Mouse (Mus musculus): ENCODE results near the gene Zfp668. TPM values are rescaled to one million over a fixed set of nuclear protein-coding genes. Genes with fewer than 3 reads are reported as not detected.
"Not testable (repeated sequence)": the region's sequence is repeated elsewhere in the genome, so short reads cannot be mapped to it uniquely, and the experiment has no call there.

The Zfp668 gene
- polyA plus RNA-seq, 1 experiment from 2014 or later, result 20.9 TPM

DNA sequence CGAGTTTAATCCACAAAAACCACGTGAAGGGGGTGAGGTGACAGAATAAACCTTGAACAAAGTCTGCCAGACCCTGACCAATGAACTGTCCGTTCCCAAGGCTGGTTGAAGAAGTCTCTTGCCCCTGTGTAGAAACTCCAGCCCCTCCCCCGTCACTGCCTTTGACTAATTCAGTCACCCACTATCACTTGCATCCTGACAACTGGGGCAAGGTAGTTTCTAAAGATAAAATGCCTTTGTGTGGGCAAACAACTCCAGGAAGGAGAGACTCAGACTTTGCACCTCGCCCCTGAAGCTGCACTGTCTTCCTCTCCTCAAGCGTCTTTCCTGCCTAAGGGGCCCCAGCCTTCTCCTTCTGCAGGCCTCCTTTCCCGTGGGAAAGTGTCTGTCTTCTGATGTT is 23.4 kb upstream of the Zfp668 start:
- Histone ChIP-seq H3K9ac (replicated peaks; ENCODE audit: low read length) (no peak overlapping the region), H3K36me3 (replicated peaks; ENCODE audit: control insufficient read depth, insufficient read depth, low read depth, low read length) (no peaks in the 10 kb centered on the region), H3K4me1 (ENCODE audit: control insufficient read depth, insufficient read depth, low read length) (no peaks in the 10 kb centered on the region), H3K4me3 (ENCODE audit: low read depth, low read length) (no peak overlapping the region), H3K4me2 (ENCODE audit: low read depth, low read length) (no peak overlapping the region), H3K9me3 (replicated peaks; ENCODE audit: control insufficient read depth, low read length) (no peaks in the 10 kb centered on the region), H3K27me3 (ENCODE audit: control insufficient read depth, insufficient read depth, low read length) (no peaks in the 10 kb centered on the region), H3K27ac (replicated peaks; ENCODE audit: low read depth, low read length) (no peak overlapping the region)
- DNase-seq (ENCODE audit: low spot score) (no peak), ATAC-seq (replicated peaks; ENCODE audit: insufficient number of reproducible peaks, low FRiP score, low TSS enrichment, low read depth) (no peak)
- WGBS, result 49% methylated on average over 7 of the region's 7 CpGs

DNA sequence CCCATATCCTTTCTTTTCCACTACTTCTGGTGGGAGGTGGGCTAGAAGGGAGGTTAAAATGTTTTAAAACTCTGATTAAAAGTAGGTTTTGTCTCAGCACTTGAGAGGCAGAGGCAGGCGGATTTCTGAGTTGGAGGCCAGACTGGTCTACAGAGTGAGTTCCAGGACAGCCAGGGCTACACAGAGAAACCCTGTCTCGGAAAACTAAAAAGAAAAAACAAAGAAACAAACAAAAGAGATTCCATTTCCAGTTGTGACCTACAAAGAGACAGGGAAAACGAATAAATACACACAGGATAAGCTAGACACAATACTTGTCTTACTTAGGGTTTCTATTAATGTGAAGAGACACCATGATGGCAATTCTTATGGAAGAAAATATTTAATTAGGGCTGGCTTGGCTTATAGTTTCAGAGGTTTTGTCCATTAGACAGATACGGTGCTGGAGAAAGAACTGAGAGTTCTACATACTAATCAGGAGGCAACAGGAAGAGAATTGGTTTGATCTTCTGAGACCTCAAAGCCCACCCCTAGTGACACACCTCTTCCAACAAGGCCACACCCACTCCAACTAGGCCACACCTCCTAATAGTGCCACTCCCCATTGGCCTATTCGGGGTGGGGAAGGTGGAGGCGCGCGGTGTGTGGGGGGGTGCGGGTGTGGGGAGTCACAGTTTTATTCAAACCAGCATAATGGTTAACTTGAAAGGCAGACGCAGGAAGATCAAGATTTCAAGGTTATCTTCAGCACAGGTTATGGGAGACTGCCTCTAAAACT is 21.7 kb upstream of the Zfp668 start:
- WGBS, result 40% methylated on average over 10 of the region's 10 CpGs
- no peak for ATAC-seq (replicated peaks; ENCODE audit: insufficient number of reproducible peaks, low FRiP score, low TSS enrichment, low read depth)
- no peak for DNase-seq (ENCODE audit: low spot score)

DNA sequence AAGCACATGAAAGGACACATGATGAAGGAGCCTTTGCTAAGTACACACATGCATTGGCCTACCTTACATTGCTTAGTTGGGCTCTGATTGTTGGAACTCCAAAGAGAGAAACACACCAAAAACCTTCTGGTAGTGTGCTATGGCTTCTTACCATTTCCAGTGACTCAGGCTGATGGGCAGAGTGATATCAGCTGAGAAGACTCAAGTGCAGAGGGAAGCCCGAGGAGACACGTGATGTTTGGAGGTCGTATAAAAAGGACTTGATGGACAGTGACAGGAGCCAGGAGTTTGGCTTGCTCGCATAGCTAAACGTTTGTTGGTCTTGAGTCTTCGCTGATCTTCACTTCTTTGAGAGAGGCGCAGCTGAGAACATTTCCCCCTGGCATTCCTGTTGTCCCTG is 20.9 kb upstream of the Zfp668 start:
- ATAC-seq (replicated peaks; ENCODE audit: insufficient number of reproducible peaks, low FRiP score, low TSS enrichment, low read depth) (no peak), DNase-seq (ENCODE audit: low spot score) (no peak)
- WGBS, result 89% methylated on average over 7 of the region's 7 CpGs

More for the DNA sequence above, 21.7 kb upstream of the Zfp668 start:
- Histone ChIP-seq H3K4me1 (ENCODE audit: control insufficient read depth, insufficient read depth, low read length) (no peaks in the 10 kb centered on the region), H3K4me2 (ENCODE audit: low read depth, low read length) (no peak overlapping the region), H3K4me3 (ENCODE audit: low read depth, low read length) (no peak overlapping the region), H3K27ac (replicated peaks; ENCODE audit: low read depth, low read length) (no peak overlapping the region), H3K36me3 (replicated peaks; ENCODE audit: control insufficient read depth, insufficient read depth, low read depth, low read length) (no peaks in the 10 kb centered on the region), H3K27me3 (ENCODE audit: control insufficient read depth, insufficient read depth, low read length) (no peaks in the 10 kb centered on the region), H3K9me3 (replicated peaks; ENCODE audit: control insufficient read depth, low read length) (no peaks in the 10 kb centered on the region), H3K9ac (replicated peaks; ENCODE audit: low read length) (no peak overlapping the region)

GRCm38 (mm10) chr7:127896384-127896783 is 19.8 kb upstream of the Zfp668 start:
- DNase-seq (ENCODE audit: low spot score) (peak; percentile 61), ATAC-seq (replicated peaks; ENCODE audit: insufficient number of reproducible peaks, low FRiP score, low TSS enrichment, low read depth) (no peak)
- WGBS, result 57% methylated on average over 13 of the region's 13 CpGs
- Histone ChIP-seq H3K4me2 (ENCODE audit: low read depth, low read length) (no peak overlapping the region), H3K4me3 (ENCODE audit: low read depth, low read length) (no peak overlapping the region), H3K27ac (replicated peaks; ENCODE audit: low read depth, low read length) (no peak overlapping the region), H3K4me1 (ENCODE audit: control insufficient read depth, insufficient read depth, low read length) (no peaks in the 10 kb centered on the region), H3K27me3 (ENCODE audit: control insufficient read depth, insufficient read depth, low read length) (no peaks in the 10 kb centered on the region), H3K9ac (replicated peaks; ENCODE audit: low read length) (no peak overlapping the region), H3K9me3 (replicated peaks; ENCODE audit: control insufficient read depth, low read length) (no peaks in the 10 kb centered on the region), H3K36me3 (replicated peaks; ENCODE audit: control insufficient read depth, insufficient read depth, low read depth, low read length) (no peaks in the 10 kb centered on the region)

More for the DNA sequence above, 20.9 kb upstream of the Zfp668 start:
- Histone ChIP-seq H3K4me3 (ENCODE audit: low read depth, low read length) (no peak overlapping the region), H3K27ac (replicated peaks; ENCODE audit: low read depth, low read length) (no peak overlapping the region), H3K27me3 (ENCODE audit: control insufficient read depth, insufficient read depth, low read length) (no peaks in the 10 kb centered on the region), H3K4me2 (ENCODE audit: low read depth, low read length) (no peak overlapping the region), H3K9me3 (replicated peaks; ENCODE audit: control insufficient read depth, low read length) (no peaks in the 10 kb centered on the region), H3K36me3 (replicated peaks; ENCODE audit: control insufficient read depth, insufficient read depth, low read depth, low read length) (no peaks in the 10 kb centered on the region), H3K9ac (replicated peaks; ENCODE audit: low read length) (no peak overlapping the region), H3K4me1 (ENCODE audit: control insufficient read depth, insufficient read depth, low read length) (no peaks in the 10 kb centered on the region)

GRCm38 (mm10) chr7:127895891-127896290 is 19.3 kb upstream of the Zfp668 start:
- not testable (repeated sequence) for H3K4me2 ChIP-seq (ENCODE audit: low read depth, low read length); H3K27me3 ChIP-seq (ENCODE audit: control insufficient read depth, insufficient read depth, low read length); H3K4me1 ChIP-seq (ENCODE audit: control insufficient read depth, insufficient read depth, low read length); DNase-seq (ENCODE audit: low spot score); H3K9me3 ChIP-seq (replicated peaks; ENCODE audit: control insufficient read depth, low read length); H3K9ac ChIP-seq (replicated peaks; ENCODE audit: low read length); H3K36me3 ChIP-seq (replicated peaks; ENCODE audit: control insufficient read depth, insufficient read depth, low read depth, low read length); H3K27ac ChIP-seq (replicated peaks; ENCODE audit: low read depth, low read length); ATAC-seq (replicated peaks; ENCODE audit: insufficient number of reproducible peaks, low FRiP score, low TSS enrichment, low read depth)
- 70% methylated on average over 7 of the region's 7 CpGs for WGBS
- H3K4me3 ChIP-seq (ENCODE audit: low read depth, low read length), result peak overlapping the region; percentile 56; the same call in 1 of the 2 replicates

DNA sequence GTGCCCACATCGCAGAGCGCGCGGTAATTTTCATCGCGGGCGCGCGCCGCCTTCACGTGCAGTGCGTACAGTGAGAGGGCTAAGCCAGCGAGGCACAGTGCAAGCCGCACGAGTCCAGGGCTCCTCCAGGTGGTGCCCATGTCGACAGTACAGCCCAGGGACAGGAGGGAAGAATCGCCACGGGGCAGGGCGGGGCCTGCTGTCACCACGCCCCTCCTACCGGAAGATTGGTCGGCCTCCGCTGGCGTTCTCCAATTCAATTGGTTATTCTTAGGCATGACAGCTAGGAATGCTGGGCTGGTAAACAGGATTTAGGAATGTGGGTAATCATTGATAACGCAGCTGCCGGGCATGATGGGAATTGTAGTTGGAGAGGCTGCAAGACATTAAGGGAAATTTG is 18.8 kb upstream of the Zfp668 start, which contains the start of the genes Gm21974 and Vkorc1:
Gene Gm21974, minus strand, starts transcription at position 13 of the 400 bp plus-strand sequence.
Gene Vkorc1, minus strand, starts transcription at position 176 of the 400 bp plus-strand sequence.
- Histone ChIP-seq H3K9ac (replicated peaks; ENCODE audit: low read length) (peak within 1 kb of the TSS; percentile 65), H3K36me3 (replicated peaks; ENCODE audit: control insufficient read depth, insufficient read depth, low read depth, low read length) (no peaks in the 10 kb centered on the region), H3K27me3 (ENCODE audit: control insufficient read depth, insufficient read depth, low read length) (no peaks in the 10 kb centered on the region), H3K27ac (replicated peaks; ENCODE audit: low read depth, low read length) (peak within 1 kb of the TSS; percentile 22), H3K4me3 (ENCODE audit: low read depth, low read length) (peak within 1 kb of the TSS; percentile 56), H3K4me2 (ENCODE audit: low read depth, low read length) (peak within 1 kb of the TSS; percentile 76), H3K4me1 (ENCODE audit: control insufficient read depth, insufficient read depth, low read length) (no peaks in the 10 kb centered on the region), H3K9me3 (replicated peaks; ENCODE audit: control insufficient read depth, low read length) (no peaks in the 10 kb centered on the region)
- ATAC-seq (replicated peaks; ENCODE audit: insufficient number of reproducible peaks, low FRiP score, low TSS enrichment, low read depth), result peak; percentile 97
- DNase-seq (ENCODE audit: low spot score), result peak; percentile 96
- WGBS, result under 1% methylated on average over 26 of the region's 26 CpGs

DNA sequence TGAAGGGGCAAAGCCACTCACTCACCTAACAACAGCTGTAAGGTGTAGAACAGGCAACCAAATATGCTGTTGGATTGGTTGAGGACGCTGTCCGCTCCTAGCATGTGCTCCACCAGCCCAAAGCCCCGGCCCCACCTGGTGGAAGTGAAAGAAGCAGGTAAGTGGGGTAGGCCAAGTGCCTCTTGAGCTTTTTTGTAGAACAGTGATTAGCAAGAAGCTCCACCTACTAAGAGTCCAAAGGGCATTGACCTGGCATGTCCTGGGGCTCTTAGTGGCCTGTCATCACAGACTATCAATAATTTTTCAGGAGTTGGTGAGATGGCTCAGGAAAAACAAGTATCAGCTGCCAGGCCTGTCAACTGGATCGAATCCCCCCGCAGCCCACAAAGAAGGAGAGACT is 17.9 kb upstream of the Zfp668 start:
- Histone ChIP-seq H3K4me1 (ENCODE audit: control insufficient read depth, insufficient read depth, low read length) (no peaks in the 10 kb centered on the region), H3K36me3 (replicated peaks; ENCODE audit: control insufficient read depth, insufficient read depth, low read depth, low read length) (no peaks in the 10 kb centered on the region), H3K27ac (replicated peaks; ENCODE audit: low read depth, low read length) (no peak overlapping the region), H3K4me2 (ENCODE audit: low read depth, low read length) (peak overlapping the region; percentile 76), H3K9me3 (replicated peaks; ENCODE audit: control insufficient read depth, low read length) (no peaks in the 10 kb centered on the region), H3K27me3 (ENCODE audit: control insufficient read depth, insufficient read depth, low read length) (no peaks in the 10 kb centered on the region), H3K4me3 (ENCODE audit: low read depth, low read length) (peak overlapping the region; percentile 56), H3K9ac (replicated peaks; ENCODE audit: low read length) (no peak overlapping the region)
- ATAC-seq (replicated peaks; ENCODE audit: insufficient number of reproducible peaks, low FRiP score, low TSS enrichment, low read depth) (no peak), DNase-seq (ENCODE audit: low spot score) (no peak)
- WGBS, result 84% methylated on average over 5 of the region's 5 CpGs

GRCm38 (mm10) chr7:127890798-127891197 is 14.2 kb upstream of the Zfp668 start, which contains the start of gene Prss53:
Gene Prss53 (minus strand): TSS chr7:127890970.
- WGBS, result 33% methylated on average over 4 of the region's 4 CpGs

More at GRCm38 (mm10) chr7:127890798-127891197, 14.2 kb upstream of the Zfp668 start, which contains the start of gene Prss53:
- H3K9me3 ChIP-seq (replicated peaks; ENCODE audit: control insufficient read depth, low read length), result no peaks in the 10 kb centered on the region
- H3K4me3 ChIP-seq (ENCODE audit: low read depth, low read length), result no peak within 1 kb of the TSS
- H3K4me1 ChIP-seq (ENCODE audit: control insufficient read depth, insufficient read depth, low read length), result no peaks in the 10 kb centered on the region
- no peak within 1 kb of the TSS for H3K9ac ChIP-seq (replicated peaks; ENCODE audit: low read length)
- no peak within 1 kb of the TSS for H3K4me2 ChIP-seq (ENCODE audit: low read depth, low read length)
- DNase-seq (ENCODE audit: low spot score), result no peak
- ATAC-seq (replicated peaks; ENCODE audit: insufficient number of reproducible peaks, low FRiP score, low TSS enrichment, low read depth), result no peak
- H3K36me3 ChIP-seq (replicated peaks; ENCODE audit: control insufficient read depth, insufficient read depth, low read depth, low read length), result peaks cover 8% of the 10 kb centered on the region
- no peak within 1 kb of the TSS for H3K27ac ChIP-seq (replicated peaks; ENCODE audit: low read depth, low read length)
- no peaks in the 10 kb centered on the region for H3K27me3 ChIP-seq (ENCODE audit: control insufficient read depth, insufficient read depth, low read length)

All from embryonic facial prominence, embryonic 11.5 days (tissue).